Mouse (Mus musculus): ENCODE data around the gene Cfl2.
"Not testable (repeated sequence)": the region's sequence is repeated elsewhere in the genome, so short reads cannot be mapped to it uniquely, and the experiment has no call there.

Cfl2 gene

DNA sequence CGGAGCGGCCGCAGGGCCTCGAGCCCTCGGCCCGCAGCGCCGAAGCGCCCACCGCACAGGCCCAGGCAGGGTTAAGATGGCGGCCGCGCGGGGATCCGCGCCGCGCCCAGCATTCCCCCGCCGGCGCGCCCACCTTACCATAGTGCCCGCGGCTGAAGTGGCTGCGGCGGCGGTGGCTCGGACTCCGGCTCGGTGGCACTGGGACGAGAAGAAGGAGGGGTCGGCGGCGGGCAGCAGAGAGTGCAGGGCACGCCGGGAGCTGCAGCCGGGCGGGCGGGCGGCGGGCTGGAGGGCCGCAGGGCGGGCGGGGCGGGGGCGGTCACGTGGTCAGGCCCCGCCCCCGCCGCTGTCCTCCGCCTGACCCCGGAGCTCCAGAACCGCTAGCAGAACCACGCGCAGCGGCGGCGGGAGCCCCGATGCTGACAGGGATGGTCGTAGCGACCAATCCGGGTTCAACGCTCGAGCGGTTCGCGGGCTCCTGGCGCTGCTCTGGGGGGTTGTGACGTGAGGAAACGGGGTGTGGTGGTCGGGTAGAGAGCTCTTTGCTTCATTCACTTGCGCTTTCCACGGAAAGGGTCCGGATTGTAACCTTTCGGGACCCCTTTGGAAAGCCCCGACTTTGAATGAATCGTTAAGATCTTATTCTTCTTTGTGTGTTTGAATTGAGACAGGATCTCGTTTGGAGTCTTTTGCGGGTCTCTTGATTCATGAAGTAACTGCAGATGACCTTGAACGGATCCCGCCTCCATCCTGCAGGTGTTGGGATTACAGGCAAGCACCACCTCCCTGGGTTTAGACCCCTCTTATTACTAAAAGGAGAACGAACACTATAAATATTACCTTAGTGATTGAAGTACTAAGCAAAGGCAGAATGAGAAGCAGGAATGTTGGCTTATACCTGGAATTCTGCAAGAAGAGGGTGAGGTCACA, at the start of gene Cfl2:
Gene Cfl2, minus strand, starts transcription at position 272 of the 930 bp plus-strand sequence.
- DNase-seq (ENCODE audit: low spot score): peak; percentile 87

- DNase-seq (ENCODE audit: low spot score): no peak
Observed at GRCm38 (mm10) chr12:54910387-54910786, 47.7 kb upstream of the Cfl2 start.

DNA sequence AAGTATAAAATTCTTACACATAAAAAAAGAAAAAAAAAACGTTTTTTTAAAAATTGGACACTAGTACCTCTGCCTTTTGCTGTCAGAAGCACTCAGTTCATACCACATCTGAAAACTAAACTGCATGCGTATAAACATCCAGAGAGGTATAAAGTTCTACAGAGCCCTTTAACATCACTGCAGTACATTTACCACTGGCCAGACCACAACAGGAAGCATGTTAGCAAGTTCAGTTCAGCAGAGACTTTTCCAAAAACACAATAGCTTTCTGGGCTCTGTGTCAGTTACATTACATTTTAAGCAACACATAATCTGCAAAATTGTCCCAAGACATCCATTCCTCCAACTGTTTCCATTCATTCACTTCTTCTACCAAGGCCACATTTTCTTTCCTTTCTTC, 29.9 kb upstream of the Cfl2 start:
- not testable (repeated sequence) for DNase-seq (ENCODE audit: low spot score)

- no peak for DNase-seq (ENCODE audit: low spot score)
Observed at GRCm38 (mm10) chr12:54890426-54890825, 27.7 kb upstream of the Cfl2 start.

GRCm38 (mm10) chr12:54887580-54888127, 25.0 kb upstream of the Cfl2 start:
- DNase-seq (ENCODE audit: low spot score): no peak

DNA sequence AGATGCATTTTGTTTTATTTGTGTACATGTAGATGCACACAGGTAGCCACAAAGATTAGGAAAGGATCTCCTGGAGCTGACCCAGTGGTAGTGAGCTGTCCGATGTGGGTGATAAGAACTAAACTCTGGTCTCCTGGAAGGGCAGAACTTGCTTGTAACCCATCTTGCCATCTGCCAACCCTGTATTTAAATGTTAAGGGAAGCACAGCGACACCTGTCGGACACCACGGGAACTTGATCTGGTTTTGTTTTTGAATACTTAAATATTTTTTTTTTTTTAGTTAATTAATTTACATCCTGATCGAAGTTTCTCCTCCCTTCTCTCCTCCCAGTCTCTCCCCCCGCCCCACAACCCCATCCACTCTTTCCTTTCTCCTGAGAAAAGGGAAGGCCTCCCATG, 17.0 kb upstream of the Cfl2 start:
- DNase-seq (ENCODE audit: low spot score): peak; percentile 82

GRCm38 (mm10) chr12:54879211-54879610, 16.5 kb upstream of the Cfl2 start:
- DNase-seq (ENCODE audit: low spot score): no peak

DNA sequence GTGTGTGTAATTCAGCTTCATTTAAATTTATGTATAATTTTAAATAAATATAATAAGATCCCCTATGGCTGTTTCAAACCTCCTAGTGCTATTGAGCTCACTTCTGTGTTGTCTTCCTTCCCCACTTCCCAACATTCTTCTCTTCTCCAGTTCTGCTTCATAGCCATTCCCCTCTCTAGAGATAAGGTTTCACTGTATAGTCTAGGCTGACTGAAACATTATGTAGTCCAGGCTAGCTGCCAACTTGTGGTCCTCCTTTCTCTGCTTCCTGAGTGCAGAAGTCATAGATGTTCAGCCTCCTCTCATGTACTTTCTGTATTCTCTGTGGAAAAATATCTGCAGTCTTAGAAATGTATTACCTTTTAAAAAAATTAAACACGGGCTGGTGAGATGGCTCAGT, 15.2 kb upstream of the Cfl2 start:
- DNase-seq (ENCODE audit: low spot score): no peak

DNA sequence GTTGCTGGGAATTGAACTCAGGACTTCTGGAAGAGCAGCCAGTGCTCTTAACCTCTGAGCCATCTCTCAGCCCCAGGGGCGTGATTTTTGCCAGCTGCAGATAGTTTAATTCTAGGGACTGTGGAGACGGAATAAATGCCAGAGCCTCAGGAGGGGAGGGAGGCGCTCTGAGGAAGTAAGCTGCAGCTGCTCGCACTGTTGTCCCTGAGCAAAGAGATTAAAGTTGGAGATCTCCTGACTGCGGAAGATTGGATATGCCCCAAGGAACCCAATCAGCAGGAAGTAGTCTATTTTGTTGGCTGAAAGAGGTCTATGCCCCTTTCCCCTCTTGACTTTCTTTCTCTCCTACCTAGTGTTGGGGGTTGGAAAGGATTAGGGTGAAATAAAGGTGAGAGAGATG, 14.2 kb upstream of the Cfl2 start:
- DNase-seq (ENCODE audit: low spot score): no peak

DNA sequence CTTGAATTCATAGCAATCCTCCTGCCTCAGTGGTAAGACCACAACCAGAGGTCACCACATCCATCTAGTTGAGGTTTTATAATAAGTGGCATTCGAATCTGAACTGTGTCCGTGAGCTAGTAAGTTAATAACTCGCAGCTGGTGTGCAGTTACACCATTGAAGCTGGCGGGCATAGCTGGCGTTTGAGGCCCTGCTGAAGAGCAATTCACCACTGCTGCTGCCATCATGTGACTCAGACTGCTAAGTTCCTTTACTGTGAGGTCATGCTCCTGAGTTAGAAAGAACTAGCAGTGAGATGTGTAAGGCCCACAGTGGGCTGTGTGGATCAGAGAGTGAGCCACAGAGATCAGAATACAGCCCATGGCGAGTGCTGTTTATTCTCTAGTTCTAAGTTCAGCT, 12.0 kb upstream of the Cfl2 start:
- peak; percentile 24 for DNase-seq (ENCODE audit: low spot score)

DNA sequence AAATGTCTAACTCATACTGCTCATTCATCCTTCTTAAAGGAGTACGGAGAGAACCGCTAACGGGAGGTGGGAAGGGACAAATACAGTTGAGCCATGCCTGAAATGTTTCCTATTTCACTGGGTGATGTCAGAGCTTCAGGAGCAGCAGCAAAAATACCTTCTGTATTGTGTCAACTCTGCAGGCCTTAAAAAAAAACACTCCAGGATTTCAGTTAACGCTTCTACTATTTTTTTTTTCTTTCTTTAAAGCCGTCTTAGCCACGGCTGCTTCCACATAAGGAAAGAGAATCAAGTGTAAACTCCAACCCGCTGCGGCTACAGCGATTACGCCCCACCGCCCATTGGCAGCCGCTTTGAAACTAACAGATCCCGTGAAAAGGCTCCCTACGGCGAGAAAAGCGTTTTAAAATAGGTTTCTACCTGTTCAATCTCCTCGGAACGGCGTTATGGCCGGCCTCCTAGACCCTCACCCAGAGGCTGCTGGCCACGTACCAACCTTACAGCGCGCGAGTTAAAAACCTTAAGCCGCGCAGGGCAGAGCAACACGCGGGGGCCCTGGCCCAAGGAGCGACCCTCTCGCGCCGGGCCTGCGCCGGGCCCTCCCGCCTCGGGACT, 579 bp downstream of the Cfl2 start:
- DNase-seq (ENCODE audit: low spot score): peak; percentile 74

GRCm38 (mm10) chr12:54859531-54859930, 3.1 kb downstream of the Cfl2 start:
- DNase-seq (ENCODE audit: low spot score): no peak

DNA sequence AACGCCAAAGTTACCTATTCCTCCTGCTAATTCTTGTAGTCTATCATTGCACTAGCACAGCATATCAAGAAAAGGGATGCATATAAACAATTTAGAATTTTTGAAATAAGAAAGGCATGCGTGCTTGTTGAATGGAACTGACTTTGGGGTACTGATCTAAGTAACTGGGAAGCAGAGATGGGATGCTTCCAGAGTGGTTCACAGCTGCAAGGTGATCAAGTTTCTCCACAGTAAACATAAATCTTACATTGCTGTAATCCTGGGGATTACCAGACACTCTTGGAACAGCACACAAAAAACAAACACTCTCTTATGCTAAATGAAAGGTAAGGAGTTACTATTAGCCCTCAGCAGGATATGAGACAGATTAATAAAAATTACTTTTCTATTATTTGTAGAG, 12.1 kb downstream of the Cfl2 start:
- DNase-seq (ENCODE audit: low spot score): no peak

- no peak for DNase-seq (ENCODE audit: low spot score)
Observed at GRCm38 (mm10) chr12:54844415-54844814, 18.3 kb downstream of the Cfl2 start.

- no peak for DNase-seq (ENCODE audit: low spot score)
Observed at GRCm38 (mm10) chr12:54841576-54841975, 21.1 kb downstream of the Cfl2 start.

GRCm38 (mm10) chr12:54839815-54840214, 22.9 kb downstream of the Cfl2 start:
- DNase-seq (ENCODE audit: low spot score): no peak

DNA sequence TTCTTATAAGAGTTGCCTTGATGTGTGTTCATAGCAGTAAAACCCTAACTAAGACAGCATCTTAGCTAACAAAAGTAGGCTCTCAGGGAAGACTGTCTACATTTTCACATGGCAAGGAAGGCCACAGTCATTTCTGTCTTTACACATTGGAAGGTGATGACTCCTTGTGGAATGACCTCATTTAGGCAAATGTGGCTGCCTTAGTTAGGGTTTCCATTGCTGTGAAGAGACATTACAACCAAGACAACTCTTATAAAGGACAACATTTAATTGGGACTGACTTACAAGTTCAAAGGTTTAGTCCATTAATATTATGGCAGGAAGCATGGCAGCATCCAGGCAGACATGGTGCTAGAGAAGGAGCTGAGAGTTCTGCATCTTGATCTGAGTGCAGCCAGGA, 23.7 kb downstream of the Cfl2 start:
- DNase-seq (ENCODE audit: low spot score): no peak

GRCm38 (mm10) chr12:54835608-54836570, 26.8 kb downstream of the Cfl2 start:
- DNase-seq (ENCODE audit: low spot score): peak; percentile 9

GRCm38 (mm10) chr12:54834925-54835447, 27.7 kb downstream of the Cfl2 start:
- DNase-seq (ENCODE audit: low spot score): peak; percentile 78

DNA sequence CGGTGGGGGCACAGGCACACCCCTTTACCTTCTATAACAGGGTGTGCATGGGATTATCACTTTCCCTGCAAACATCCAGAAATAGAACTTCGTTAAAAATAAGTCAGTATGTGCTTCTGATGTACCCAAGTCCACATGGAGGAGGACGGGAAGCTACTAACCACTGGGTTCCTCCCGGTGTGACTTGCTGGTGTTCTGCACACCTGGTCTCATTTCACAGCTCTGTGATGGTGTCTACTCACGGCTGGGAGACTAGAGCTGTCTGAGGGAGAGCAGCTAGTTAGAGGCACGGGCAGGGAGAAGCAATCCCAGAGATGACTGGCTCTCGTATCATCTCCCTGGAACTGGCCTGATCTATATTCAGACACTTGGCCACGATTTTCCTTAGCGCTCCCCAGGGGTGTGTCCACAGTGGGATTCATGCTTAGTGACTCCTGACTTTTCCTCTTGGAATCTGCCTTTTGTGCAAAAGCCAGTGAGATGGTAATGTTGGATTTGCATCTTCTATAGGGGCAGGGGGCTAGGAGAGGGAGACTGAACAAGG, 28.7 kb downstream of the Cfl2 start:
- no peak for DNase-seq (ENCODE audit: low spot score)

DNA sequence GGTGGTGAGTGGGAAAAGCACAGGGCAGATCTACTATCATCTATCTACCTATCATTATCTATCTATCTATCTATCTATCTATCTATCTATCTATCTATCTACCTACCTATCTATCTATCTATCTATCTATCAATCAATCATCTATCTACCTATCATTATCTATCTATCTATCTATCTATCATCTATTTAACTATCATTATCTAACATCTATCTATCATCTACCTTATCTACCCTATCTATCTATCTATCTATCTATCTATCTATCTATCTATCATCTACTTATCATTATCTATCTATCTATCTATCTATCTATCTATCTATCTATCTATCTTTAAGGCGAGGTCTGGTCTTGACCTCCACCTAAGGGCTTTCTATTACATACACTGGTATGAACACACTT, 30.8 kb downstream of the Cfl2 start:
- DNase-seq (ENCODE audit: low spot score): not testable (repeated sequence)

Data from embryo, embryonic 10 days (tissue).